Mouse (Mus musculus) frontal cortex, postnatal 14 days (tissue): ENCODE data around the gene Oxsm.
A peak's percentile ranks its signal among the peaks of the same experiment; 100 is the strongest.

Experiments used
- DNase-seq, 2 experiments: peaks; one replicate each; pipeline ENCODE4 v3.0.0; 2022; ENCODE audit warnings: low spot score in 2 of 2

Gene Oxsm

DNA sequence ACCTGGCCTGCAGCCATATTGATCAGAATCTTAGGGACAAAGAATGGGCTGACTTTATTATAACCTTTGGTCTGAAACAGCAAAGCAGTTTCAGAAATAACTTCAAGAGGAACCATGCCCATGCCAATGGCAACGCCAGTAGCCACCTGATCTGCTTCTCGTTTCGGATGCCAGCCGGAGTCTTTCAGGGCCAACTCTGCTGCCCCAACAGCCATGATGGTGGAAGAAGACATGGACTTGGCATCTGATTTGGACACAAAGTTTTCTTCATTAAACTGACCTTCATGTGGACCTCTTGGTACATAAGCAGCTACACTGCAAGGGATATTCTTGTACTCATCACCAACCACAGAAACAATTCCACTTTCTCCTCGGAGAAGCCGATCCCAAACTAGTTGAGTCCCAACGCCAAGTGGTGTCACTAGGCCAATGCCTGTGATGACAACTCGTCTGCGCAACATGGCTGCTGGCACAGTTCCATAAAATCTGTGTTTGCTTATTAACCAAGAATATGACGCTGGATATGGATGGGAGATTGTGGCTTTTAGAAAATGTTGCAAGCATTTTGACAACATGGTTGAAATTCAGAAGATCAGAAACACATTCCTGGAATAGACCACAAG lies 7.3 kb downstream of the Oxsm start:
- no peak for DNase-seq

DNA sequence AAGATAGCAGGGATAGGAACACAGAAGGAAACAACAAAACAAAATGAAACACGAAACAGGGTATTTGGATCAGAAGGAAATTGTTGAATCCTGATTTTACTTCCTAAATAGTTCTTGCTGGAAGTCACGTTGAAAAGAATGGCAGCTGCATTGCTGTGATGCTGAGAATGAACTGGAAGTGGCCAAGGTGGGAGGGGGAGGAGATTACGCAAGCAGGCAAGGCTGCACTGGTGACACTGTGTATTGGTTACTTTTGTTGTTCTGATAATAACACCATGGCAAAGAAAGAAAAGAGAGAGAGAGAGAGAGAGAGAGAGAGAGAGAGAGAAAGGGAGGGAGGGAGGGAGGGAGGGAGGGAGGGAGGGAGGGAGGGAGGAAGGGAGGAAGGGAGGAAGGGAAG lies 13.1 kb downstream of the Oxsm start:
- no peak for DNase-seq

DNA sequence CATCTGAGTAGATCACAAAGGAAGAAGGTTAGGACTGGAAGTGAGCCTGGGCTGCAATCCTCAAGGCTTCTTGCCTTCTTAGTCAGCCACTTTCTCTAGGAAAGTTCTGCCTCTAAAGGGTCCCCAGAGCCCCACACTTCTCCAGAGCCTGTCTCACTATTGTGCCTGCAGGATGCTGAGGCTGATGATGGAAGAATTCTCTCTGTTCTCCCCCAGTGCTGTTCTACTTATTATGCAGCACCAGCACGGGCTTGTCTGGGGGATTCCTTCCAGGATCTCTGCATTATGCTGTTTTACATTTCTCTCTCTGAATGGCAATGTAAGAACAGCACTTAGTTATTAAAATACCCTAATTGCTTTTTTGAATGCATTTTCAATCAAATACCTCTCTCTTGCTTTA lies 16.1 kb downstream of the Oxsm start:
- DNase-seq: no peak

DNA sequence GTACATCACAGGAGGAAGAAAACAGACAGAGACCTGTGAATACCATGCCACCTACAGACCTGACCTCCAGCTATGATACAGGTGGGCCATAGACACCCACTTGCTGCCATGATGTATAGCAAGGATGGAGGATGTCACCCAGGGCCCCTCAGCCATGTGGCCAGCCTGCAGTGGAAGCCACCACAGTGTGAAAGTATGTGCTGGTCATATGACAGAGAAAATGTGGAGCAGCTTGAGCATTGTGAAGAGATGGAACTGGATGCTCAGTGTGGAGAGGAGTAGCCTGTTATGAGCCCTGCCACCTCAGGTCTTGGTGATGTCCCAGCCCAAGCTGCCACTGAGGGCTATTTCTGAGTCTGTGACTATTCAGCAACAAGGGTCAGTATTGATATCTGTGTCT lies 19.0 kb downstream of the Oxsm start:
- DNase-seq: no peak

DNA sequence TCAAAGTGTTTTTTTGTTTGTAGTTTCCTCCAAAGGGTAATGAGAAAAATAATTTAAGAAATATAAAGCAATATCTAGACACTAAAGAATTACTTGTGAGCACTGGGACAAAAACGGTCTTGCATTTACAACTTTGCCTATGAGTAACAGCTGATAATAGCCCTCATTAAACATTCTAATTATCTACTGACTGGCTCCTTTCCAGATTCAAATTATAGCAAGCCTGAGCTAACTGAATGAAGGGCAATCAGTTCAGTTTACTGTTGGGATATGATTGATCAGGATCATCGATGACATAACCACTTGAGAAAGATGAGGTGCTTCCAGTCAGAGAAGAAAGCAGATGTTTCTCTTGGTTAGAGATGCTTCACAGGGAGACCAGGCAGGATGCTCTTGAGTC lies 20.2 kb downstream of the Oxsm start:
- DNase-seq: no peak

DNA sequence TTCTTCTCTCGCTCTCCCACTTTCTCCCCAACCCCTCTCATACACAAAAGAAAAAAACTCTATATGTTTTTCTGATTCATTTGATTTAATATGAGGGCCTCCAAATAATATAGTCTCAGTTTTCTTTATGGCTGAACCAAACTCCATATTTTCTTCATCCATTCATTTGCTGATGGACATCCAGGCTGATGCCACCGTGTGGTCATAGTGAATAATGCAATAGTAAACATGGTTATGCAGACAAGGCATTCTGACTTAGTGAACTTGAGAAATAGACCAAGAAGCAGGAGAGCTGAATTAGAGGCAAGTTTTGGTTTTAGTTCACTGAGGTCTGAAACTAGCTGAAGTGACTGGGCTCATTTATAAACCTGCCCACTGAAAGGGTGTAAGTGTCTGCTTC lies 30.6 kb downstream of the Oxsm start:
- DNase-seq: no peak

DNA sequence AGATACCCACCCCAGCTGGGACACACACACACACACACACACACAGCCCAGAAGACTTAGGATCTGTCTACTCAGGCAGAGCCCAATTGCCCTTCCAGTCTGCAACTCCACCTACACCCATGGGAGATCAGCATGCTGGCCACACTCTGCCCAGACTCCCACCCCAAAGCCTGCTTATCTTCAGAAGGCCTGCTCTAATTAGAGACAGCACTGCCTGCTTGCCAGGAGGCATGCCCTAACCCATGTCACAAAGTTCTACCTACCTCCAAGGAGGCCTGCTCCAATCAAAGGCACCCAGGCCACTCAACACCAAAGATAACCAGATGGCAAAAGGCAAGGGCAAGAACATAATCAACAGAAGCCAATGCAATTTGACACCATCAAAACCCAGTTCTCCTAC lies 41.9 kb downstream of the Oxsm start:
- DNase-seq: no peak

DNA sequence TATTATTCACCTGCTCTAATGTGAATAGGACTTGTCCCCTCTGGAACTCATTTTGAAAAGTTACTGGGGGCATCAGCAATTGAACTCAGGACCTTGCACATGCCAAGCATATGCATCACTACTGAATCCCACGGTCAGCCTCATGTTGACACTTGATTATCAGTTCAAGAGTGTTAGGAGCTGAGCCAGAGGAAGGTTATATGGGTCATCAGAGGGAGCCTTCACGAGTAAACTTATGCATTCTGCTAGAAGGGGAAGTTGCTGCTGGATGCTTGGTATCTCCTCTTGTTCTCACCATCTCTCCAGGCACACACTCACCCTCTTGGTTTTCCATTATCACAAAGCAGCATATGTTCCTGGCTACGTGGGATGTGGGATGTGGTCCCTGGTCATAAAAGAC lies 47.9 kb downstream of the Oxsm start:
- no peak for DNase-seq

DNA sequence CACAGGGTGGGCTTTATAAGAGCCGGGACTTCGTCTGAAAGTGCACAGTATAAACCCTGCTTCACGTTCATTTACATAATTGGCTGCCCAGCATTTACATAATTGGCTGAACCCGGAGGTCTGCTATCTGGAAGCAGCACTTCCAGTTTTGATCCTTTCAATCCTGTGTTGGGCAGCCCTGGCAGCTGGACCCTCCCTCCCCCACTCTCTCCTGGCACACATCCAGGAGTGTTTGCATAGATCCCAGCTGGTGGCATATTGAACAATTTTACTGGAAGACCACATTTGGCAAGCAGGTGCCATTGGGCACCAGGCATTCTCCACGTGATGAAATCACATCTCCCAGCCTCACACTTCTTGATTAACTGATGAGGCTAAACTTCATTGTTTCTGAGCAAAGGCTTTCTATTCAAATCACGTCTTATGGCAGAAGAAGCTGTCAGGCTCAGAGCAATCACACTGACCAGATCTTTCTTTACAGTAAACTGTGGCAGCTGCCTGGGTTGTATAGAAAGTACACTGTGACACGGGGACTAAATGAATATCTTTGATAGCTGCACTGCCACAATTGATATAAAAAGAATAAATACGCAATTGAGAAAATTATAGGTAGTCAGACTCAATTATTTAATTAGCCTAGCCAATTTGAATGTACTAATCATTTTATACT lies 48.5 kb downstream of the Oxsm start:
- peak; percentile 52 to 63 for DNase-seq

DNA sequence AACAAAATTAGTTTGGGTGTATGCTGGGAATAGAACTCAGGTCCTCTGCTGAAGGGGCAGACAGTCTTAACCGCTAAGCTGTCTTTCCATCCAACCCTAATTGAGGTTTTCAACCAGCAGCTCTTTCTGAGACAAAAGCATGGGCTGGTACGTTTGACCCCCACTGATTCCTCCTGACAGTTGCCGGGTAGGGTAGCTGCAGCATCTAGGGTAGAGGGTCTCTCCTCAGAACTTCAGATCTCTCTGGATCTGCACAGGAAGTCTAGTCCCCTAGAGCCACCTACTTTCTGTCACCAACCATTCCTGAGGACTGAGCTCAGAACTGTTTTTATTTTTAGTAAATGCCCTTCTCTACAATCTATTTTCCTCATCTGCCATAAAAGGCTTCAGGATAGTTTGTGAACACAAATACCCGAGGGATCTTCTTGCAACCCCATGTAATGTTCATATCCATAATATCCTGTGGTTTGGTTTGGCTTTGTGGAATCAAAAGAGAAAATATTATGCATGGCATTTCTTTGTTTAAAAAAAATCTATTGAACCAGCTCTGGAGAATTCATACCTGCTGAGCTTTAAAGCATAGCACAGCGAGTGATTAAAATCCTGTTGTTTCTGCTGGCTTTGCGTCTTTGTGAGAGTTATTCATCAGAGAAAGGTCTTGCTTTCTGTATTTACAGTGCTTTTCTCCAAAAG lies 49.2 kb downstream of the Oxsm start:
- DNase-seq: no peak

DNA sequence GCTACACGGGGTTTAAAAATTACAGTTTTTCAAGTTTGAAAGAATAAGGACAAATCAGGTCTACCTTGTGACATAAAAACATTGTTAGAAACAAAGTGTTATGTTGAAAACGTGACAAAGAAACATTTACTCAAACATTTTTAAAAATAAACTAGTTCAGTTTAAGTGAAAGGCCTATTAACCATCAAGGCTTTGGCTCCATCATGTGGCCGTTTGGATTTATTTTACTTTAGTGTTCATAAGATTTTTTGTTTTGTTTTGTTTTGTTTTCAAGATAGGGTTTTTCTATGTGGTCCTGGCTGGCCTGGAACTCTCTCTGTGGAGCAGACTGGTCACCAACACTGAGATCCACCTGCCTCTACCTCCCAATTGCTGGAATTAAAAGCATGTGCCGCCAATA lies 53.1 kb downstream of the Oxsm start:
- no peak for DNase-seq

DNA sequence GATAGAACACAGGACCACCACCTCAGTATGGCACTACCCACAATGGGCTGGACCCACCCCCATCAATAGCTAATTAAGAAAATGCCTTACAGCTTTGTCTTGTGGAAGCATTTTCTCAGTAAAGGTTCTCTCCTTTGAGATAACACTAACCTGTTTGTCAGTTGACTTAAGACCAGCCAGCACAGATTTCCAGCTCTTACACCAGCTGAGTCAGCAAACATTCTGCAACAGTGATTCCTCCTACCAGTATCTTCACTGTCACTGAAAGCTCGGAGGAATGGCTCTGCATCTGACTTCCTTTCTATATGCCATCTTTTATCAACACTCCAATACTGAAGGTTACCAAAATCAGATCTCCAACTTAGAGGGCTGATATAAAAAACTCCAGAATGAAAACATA lies 54.1 kb downstream of the Oxsm start:
- DNase-seq: no peak

DNA sequence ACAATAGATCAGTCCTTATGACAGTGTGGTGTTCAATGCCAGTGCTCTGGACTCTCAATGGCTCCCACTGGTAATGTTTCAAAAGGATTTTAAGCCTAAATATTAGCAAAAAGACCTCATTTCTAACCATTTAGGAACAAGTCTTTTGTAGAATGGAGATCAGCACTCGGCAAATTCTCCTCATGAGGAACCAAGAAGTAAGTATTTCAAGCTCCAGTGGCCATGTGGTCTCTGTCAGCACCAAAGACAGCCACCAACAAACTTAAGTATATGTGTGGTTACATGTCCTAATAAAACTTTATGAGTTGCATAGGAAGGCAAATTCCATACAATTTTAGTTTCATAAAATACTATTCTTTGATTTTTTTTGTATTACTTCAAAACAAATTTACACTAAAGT lies 55.5 kb downstream of the Oxsm start:
- no peak for DNase-seq

DNA sequence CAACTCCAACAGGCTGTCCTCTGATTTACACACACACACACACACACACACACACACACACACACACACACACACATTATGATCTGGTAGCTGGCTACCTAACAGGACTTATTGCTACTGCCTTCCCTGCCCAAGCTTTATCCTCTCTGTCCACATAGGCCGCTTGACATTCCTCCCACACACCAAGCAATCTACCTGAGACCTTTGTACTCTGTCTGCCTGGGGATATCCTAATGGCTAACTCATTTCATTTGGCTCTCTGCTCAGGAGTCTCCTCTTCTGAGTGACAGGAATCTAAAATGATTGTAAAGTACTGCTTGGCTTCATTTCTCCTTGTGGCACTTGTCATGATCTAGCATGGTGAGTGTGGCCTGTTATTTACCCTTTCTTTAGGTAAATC lies 60.5 kb downstream of the Oxsm start:
- no peak for DNase-seq
